Mouse (Mus musculus) G1E (cell line): ENCODE measurements around the gene Pgm3.

Experiments
- CTCF ChIP-seq: IDR thresholded peaks from 2 replicates; pipeline ENCODE4 v1.5.1; 2012; ENCODE audit warnings: low read depth, low read length, inconsistent platforms, mixed read lengths
- GATA1 ChIP-seq: IDR thresholded peaks from 2 replicates; pipeline ENCODE4 v1.6.1; 2012; ENCODE audit warnings: borderline replicate concordance, low read length, inconsistent platforms, mixed read lengths

DNA sequence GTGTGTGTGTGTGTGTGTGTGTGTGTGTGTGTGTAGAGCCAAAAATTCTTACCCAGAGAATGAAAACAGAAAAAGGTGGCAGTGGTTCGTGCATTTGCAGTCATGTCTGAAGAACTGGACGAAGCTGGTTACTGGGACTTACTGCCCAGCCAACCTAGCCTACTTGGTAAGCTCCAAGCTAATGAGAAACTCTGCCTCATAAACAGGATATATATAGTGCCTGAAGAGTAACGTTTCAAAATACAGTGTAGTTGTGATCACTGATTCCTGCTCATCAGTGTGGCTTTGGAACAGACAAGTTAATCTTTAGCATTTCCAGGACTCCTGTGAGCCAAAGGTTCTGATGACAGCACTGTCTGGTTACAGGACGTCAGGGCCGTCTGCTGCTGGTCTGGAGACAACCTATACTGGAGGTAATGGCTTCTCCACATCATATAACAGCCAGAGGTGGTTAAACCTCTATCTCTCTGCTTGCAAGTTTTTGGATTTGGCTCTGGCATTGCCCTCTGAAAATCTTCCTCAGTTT lies 21.9 kb downstream of the Pgm3 start:
- no peak for TF ChIP-seq CTCF
- TF ChIP-seq GATA1 = no peak
